Mouse (Mus musculus) heart, postnatal 0 days (tissue): ENCODE measurements around the gene Pin4. TPM values are rescaled to one million over a fixed set of nuclear protein-coding genes. Genes with fewer than 3 reads are reported as not detected.
"Not testable (repeated sequence)": the region's sequence is repeated elsewhere in the genome, so short reads cannot be mapped to it uniquely, and the experiment has no call there.

Source experiments
- ATAC-seq: fragments of 200-750 bp; cut with Nextera tagmentation; 2 replicates; pipeline ENCODE4 v1.8.0; 2017; ENCODE audit warnings: low read depth, moderate number of reproducible peaks, moderate library complexity; ENCODE audit not compliant: insufficient read depth
- DNase-seq: peaks from one replicate; pipeline ENCODE4 v3.0.0-alpha.2; 2016; ENCODE audit warnings: low spot score
- H3K27ac ChIP-seq: fragments of 300-500 bp; sonication (generic); 2 replicates; pipeline ENCODE4 v1.5.1; 2014; ENCODE audit warnings: low read depth, mild to moderate bottlenecking
- H3K27me3 ChIP-seq: fragments of 300-500 bp; sonication (generic); 2 replicates; pipeline ENCODE4 v1.6.1; 2014; ENCODE audit warnings: low read length, mixed read lengths; ENCODE audit not compliant: control insufficient read depth, insufficient read depth
- H3K36me3 ChIP-seq: fragments of 300-500 bp; sonication (generic); replicated peaks from 2 replicates; pipeline ENCODE4 v1.6.1; 2014; ENCODE audit warnings: low read length, mixed read lengths; ENCODE audit not compliant: control insufficient read depth, insufficient read depth
- H3K4me1 ChIP-seq: fragments of 300-500 bp; sonication (generic); 2 replicates; pipeline ENCODE4 v1.6.1; 2014; ENCODE audit warnings: antibody characterized with exemption; ENCODE audit not compliant: control insufficient read depth, insufficient read depth
- H3K4me2 ChIP-seq: fragments of 300-500 bp; sonication (generic); 2 replicates; pipeline ENCODE4 v1.6.1; 2014; ENCODE audit warnings: low read depth, mild to moderate bottlenecking, low read length, moderate library complexity
- H3K4me3 ChIP-seq: fragments of 300-500 bp; sonication (generic); 2 replicates; pipeline ENCODE4 v1.5.1; 2014; ENCODE audit warnings: low read depth, low read length
- H3K9ac ChIP-seq: fragments of 300-500 bp; sonication (generic); replicated peaks from 2 replicates; pipeline ENCODE4 v1.6.1; 2014; ENCODE audit warnings: low read depth, low read length, mixed read lengths
- H3K9me3 ChIP-seq: fragments of 300-500 bp; sonication (generic); replicated peaks from 2 replicates; pipeline ENCODE4 v1.6.1; 2016; ENCODE audit warnings: low read length; ENCODE audit not compliant: control insufficient read depth
- CTCF ChIP-seq: IDR thresholded peaks from 2 replicates; pipeline ENCODE4 v1.5.1; 2016; ENCODE audit warnings: antibody characterized with exemption, control low read depth, low read depth
- EP300 ChIP-seq: IDR thresholded peaks from 2 replicates; pipeline ENCODE4 v1.6.1; 2016; ENCODE audit warnings: antibody characterized with exemption, low read depth
- WGBS: fragments of 180-500 bp; shearing (Covaris S2); extraction: QIAGEN DNeasy Blood & Tissue Kit; methylation state at CpG from one replicate; pipeline ENCODE4 v1.1.7; 2014; 5-methylcytosine and 5-hydroxymethylcytosine counted together
- polyA plus RNA-seq: library from polyadenylated mRNA; unstranded; fragments of >200 nt; fragmentation: Nextera tagmentation; extraction: Ambion mirVana; gene quantifications from 2 replicates; pipeline ENCODE4 v1.2.1, GENCODE M21; 2015
- total RNA-seq: library from RNA; depleted of rRNA; stranded (reverse); fragments of >200 nt; gene quantifications from 2 replicates; pipeline ENCODE4 v1.2.3, GENCODE M21; 2014; ENCODE audit warnings: low replicate concordance

The Pin4 gene
- total and polyA plus RNA-seq, 2 experiments from 2014 or later, result 69.3 TPM; not detected in 1

DNA sequence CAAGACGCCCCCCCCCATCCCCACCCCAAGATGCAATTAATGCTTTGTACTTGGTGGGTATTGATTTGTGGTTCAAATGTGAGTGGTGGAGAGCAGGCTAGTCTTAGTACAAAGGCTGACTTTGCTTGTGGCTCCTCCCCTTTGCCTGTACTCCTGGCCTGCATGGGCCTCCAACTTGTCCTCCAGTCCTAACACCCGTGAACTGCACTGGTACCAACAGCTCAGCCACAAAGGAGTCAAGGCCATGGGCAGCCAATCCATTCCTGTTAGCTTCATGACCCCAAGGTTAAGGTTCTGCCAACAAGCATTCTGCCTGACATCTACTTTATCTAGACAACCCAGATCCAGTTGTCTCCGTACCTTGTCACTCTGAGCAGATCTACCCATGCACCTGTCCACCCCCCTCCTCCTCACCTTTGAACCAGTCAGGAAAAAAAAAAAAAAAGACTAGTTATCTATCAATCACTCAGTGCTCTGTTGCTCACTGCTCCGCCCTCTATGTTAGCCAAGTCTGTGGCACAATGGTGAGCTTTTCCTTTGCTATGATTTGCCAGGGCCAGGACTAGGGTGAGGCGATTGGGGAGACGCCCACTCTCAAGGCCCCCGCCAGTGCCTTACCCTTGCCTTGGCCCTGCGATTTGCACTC lies 33.3 kb upstream of the Pin4 start:
- DNase-seq (no peak), ATAC-seq (no peak)
- H3K4me3 ChIP-seq, result no peak overlapping the region
- WGBS, result 85% methylated on average over 8 of the region's 8 CpGs
- no peak overlapping the region for H3K9ac ChIP-seq
- no peaks in the 10 kb centered on the region for H3K9me3 ChIP-seq
- no peaks in the 10 kb centered on the region for H3K27me3 ChIP-seq
- no peak overlapping the region for H3K4me2 ChIP-seq
- no peak overlapping the region for H3K27ac ChIP-seq
- H3K4me1 ChIP-seq, result no peaks in the 10 kb centered on the region
- TF ChIP-seq EP300 (no peak), CTCF (no peak)
- H3K36me3 ChIP-seq, result 0 out of 2 replicates have a peak, but pooled peaks cover 6% of the 10 kb centered on the region

DNA sequence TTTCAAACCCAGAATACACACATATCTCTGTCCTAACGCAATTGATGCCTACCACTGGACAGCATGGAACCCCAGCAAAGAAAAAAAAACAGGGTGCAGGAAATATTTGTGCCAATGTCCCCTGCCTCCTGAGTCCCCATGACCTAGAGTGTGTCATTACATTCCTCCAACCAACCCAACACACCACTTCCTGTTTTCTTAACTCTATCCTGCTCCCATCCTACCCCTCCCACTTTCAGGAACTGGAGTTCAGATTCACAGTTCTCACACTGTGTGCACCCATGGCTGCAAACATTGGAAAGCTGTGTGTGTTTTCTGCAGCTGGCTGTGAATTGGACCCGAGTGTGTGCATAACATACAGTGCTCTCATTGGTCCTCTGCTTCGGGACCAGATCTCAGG lies 28.6 kb upstream of the Pin4 start:
- Histone ChIP-seq H3K27me3 (no peaks in the 10 kb centered on the region), H3K4me2 (no peak overlapping the region), H3K4me1 (no peaks in the 10 kb centered on the region), H3K9ac (no peak overlapping the region), H3K4me3 (no peak overlapping the region), H3K27ac (no peak overlapping the region), H3K36me3 (no peaks in the 10 kb centered on the region), H3K9me3 (no peaks in the 10 kb centered on the region)
- DNase-seq (no peak), ATAC-seq (no peak)
- 60% methylated on average over 3 of the region's 3 CpGs for WGBS
- TF ChIP-seq EP300 (no peak), CTCF (no peak)

DNA sequence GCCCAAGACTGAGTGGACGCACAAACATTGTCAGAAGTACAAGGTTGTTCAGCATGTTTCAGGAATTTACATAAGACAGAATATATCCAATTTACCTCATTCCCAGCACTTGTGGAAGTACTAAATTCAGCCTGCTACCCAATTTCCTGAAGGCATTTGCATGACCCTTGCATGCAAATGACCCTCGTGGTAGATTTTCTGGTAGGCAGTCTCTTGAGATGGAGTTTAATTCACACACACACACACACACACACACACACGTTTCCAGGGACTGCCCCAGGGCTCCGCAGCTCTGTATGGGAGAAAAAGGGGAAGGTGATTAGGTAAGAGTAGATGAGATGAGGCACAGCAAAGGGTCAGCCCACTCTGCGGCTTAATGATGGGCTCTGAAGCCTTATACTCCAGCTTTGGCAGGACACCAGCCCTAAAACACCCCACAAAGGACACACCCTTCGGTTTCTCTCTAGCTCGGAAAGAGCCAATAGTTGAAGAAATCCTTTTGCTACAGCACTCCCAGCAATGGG lies 24.8 kb upstream of the Pin4 start:
- 79% methylated on average over 7 of the region's 7 CpGs for WGBS
- H3K36me3 ChIP-seq, result no peaks in the 10 kb centered on the region
- H3K4me1 ChIP-seq, result no peaks in the 10 kb centered on the region
- H3K27me3 ChIP-seq, result peaks cover 3% of the 10 kb centered on the region; the same call in 1 of the 2 replicates
- H3K9ac ChIP-seq, result no peak overlapping the region
- H3K4me2 ChIP-seq, result no peak overlapping the region
- no peak for DNase-seq
- no peak overlapping the region for H3K4me3 ChIP-seq
- no peaks in the 10 kb centered on the region for H3K9me3 ChIP-seq
- no peak for TF ChIP-seq CTCF
- no peak for TF ChIP-seq EP300
- no peak overlapping the region for H3K27ac ChIP-seq
- ATAC-seq, result no peak

DNA sequence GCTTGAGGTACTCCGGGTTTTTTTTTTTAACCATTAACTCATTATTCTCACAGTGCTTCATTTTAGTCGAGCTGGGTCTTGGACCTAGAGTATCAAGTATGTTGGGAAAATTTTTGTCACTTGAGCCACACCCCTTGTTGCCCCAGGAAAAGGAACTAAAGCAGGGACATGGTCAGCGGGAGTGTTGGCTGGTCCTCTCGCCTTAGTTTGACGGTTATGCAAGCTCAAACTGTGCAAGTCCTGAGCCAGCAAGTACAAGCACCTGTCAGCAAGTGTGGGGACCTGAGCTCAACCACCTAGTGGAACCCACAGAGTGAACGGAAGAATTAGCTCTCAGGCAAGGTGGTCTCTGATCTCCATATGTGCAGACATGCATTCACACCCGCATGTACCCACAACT lies 17.4 kb upstream of the Pin4 start:
- Histone ChIP-seq H3K9ac (no peak overlapping the region), H3K4me1 (no peaks in the 10 kb centered on the region), H3K4me2 (no peak overlapping the region), H3K4me3 (no peak overlapping the region), H3K27me3 (peaks cover 3% of the 10 kb centered on the region; the same call in 1 of the 2 replicates), H3K9me3 (no peaks in the 10 kb centered on the region), H3K36me3 (no peaks in the 10 kb centered on the region), H3K27ac (no peak overlapping the region)
- WGBS, result 63% methylated on average over 7 of the region's 7 CpGs
- no peak for TF ChIP-seq CTCF
- no peak for TF ChIP-seq EP300
- ATAC-seq (no peak), DNase-seq (no peak)

DNA sequence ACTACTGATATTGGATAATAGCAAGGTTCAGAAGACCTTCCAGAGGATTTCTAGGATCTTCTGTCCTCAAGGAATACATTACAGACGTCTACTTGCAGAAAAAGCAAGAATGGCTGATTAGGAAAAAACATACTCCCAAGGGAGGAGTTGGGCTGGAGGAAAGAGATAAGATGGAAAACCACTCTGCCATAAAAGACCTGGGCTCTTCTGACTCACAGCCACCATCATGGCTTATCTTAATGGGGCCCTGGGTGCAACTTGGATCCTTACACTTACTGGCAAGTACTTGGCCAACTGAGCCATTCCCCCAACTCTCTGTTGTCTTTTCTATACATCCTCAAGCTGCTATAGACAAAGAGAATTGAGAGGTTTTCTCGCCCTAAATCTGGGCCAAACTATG lies 15.4 kb upstream of the Pin4 start:
- not testable (repeated sequence) for H3K9ac ChIP-seq, H3K9me3 ChIP-seq, H3K4me2 ChIP-seq, H3K27ac ChIP-seq, H3K36me3 ChIP-seq, H3K4me3 ChIP-seq, ATAC-seq, H3K4me1 ChIP-seq, H3K27me3 ChIP-seq, DNase-seq
- WGBS, result 38% methylated on average over 2 of the region's 2 CpGs

DNA sequence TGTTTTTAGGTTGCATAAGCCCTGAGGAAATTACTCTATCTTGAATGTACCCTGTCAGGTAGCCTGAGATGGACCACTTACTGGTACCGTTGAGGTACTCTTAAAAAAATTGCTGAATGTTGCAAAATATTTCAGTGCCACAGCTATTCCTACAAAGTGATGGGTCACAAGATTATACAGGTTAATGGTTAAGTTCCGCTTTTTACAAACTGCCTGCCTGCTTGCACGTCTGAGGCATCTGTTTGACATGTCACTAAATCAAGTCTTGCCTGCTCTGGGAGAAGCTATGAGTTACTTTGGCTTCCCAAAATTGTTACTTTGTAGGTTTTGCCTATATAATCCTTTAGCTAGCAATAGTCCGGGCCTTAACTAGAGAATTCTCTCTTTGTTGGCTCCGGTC lies 9.9 kb upstream of the Pin4 start:
- 74% methylated on average over 5 of the region's 5 CpGs for WGBS
- not testable (repeated sequence) for H3K27me3 ChIP-seq, H3K9me3 ChIP-seq, H3K4me1 ChIP-seq, H3K4me3 ChIP-seq, H3K27ac ChIP-seq, H3K36me3 ChIP-seq, DNase-seq, H3K4me2 ChIP-seq, ATAC-seq, H3K9ac ChIP-seq
